Mouse (Mus musculus): ENCODE measurements around the gene Zscan21.
A peak's percentile ranks its signal among the peaks of the same experiment; 100 is the strongest.

The Zscan21 gene

DNA sequence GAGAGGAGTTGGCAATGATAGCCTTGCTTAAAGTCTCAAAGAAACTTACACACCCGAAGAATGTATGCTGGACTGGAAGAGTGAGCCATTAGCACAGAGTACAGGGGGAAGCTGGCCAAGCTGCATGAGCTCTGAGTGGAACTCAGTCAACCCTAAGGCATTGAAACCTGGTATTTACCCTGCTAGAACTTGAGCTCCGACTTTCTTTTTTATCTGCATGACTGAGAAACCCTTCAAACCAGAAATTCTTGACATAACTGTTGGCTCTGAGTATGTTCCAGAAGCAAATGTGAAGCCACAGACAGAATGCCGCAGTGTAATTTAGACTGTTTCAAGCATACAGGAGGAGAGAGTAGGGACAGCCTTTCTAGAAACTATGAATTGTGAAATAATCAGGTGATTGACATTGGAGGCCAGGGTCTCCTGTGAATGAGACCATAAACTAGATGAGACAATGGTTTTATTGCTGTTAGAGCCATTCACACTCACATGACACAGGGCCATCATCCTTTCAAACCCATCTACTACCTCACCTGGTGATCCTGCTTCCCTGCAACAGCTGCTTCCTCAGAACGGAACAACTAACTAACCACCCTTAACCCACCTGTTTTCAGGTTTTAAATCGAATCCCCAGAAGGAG lies 15.8 kb downstream of the Zscan21 start:
- DNase-seq, result no peak

DNA sequence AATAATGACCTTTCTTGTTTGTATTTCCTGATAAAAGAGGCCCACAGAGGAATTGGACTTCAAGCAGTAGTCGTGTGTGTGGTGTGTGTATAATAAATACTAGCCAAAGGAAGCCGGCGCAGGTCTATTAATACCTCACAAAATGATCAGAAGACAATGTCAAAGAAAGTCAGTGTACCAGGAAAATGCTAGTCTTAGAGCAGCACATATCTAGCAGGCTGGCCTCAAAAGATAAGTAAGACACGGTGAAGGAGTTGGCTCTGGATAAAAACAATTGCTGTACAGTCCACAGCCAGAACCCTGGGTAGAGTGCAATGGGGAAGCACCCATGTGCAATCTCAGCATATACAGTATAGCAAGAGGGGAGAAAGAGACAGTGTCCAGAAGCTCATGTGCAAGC lies 20.6 kb downstream of the Zscan21 start:
- DNase-seq, result no peak

DNA sequence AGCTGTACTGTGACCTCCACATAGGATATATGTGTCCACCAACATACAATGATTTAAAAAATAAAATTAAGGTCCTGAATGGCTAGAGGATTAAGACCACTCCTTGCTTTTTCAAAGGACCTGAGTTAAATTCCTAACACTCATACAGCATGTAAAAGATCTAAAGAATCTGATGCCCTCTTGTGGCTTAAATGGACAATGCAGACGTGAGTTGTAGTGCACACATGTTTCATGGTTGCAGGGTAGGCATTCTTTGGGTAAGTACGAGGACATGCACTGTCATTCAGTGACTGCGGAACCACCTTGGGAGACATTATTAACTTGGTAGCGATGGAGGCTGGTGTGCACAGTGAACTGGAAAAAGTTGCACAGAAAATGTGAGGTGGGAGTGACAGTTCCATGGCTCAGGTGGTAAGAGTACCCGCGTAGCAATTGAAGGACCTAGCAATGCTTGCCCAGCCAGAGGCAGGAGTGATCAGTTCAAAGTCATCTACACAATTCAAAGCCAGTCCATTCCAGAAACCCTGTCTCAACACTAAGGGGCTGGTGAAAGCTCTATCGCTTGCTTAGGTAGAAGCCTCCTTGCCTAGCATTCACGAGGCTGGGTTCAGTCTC lies 21.3 kb downstream of the Zscan21 start:
- no peak for DNase-seq

DNA sequence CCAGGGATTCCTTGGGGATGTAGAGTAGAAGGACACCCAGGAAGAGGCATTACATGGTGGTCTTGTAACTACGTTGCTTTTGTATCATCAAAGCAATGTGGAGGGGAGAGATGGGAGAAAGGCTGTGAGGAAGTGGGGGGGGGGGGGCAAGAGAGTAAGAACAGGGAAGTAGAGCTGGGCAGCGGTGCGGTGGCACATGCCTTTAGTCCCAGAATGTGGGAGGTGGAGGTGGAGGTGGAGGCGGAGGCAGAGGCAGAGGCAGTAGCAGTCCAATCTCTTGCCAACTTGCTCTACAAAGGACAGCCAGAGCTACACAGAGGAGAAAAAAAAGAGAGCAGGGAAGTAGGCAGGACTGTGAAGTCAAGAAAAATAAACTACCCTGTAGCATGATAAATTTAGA lies 21.9 kb downstream of the Zscan21 start:
- DNase-seq, result no peak

DNA sequence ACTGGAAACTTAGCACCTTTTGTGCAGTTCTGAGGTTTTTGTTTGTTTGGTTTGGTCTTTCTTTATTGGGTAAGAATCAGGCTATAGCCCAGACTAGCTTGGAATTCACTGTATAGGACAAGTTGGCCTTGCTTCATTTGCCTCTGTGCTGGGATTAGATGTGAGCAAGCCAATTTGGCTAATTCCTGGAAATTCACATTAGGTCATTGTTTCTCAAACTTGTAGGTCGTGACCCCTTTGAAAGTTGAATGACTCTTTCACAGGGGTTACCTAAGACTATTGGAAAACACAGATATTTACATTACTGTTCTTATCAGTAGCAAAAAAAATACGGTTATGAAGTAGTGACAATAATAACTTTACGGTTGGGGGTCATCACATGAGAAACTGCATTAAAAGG lies 37.7 kb downstream of the Zscan21 start:
- no peak for DNase-seq

DNA sequence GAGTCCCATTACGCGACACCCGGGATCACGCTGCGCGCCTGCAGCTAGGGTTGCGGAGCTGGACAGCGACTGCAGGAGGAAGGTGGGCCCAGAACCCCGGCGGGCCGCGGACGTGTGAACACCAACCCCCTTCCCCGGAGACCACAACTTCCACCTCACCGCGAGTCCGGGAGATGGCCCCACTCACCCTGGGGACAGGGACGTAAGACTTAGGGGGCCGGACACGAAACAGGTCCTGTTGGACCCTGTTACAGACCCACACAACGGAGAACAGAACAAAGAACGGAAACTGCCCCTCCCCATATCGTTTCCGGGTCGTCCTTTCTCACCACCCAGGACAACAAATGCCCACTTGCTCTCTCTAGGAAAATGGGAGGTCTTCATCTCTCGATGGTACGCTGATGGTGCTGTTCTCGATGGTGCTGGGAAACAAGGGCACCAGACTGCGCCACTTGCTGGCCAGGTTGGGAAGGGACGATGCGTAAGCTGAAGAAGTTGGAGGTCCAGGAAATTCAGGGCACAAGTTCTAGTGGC lies 38.8 kb downstream of the Zscan21 start, which contains the start of gene Zfp113:
Zfp113 (minus strand) TSS at position 302 of the 534 bp plus-strand sequence.
- DNase-seq, result peak; percentile 96

DNA sequence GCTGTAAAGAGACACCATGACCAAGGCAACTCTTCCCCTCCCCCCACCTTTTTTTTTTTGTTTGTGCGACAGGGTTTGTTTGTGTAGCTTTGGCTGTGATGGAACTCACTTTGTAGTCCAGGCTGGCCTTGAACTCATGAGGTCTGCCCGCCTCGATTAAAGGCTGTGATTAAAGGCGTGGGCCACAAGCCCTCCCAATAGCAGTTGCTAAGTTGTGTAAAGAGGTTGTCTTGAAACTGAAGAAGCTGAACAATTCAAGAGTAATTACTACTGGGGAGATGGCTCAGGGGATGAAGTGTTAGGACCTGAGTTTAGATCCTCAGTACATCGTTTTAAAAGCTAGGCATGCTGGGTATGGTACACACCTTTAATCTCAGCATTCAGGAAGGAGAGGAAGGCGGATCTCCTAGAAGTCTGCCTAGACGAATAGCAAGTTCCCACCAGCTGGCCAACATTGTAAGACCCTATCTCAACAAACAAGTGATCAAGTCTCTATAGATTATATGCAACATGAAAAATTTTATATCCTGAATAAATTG lies 43.6 kb downstream of the Zscan21 start:
- no peak for DNase-seq

DNA sequence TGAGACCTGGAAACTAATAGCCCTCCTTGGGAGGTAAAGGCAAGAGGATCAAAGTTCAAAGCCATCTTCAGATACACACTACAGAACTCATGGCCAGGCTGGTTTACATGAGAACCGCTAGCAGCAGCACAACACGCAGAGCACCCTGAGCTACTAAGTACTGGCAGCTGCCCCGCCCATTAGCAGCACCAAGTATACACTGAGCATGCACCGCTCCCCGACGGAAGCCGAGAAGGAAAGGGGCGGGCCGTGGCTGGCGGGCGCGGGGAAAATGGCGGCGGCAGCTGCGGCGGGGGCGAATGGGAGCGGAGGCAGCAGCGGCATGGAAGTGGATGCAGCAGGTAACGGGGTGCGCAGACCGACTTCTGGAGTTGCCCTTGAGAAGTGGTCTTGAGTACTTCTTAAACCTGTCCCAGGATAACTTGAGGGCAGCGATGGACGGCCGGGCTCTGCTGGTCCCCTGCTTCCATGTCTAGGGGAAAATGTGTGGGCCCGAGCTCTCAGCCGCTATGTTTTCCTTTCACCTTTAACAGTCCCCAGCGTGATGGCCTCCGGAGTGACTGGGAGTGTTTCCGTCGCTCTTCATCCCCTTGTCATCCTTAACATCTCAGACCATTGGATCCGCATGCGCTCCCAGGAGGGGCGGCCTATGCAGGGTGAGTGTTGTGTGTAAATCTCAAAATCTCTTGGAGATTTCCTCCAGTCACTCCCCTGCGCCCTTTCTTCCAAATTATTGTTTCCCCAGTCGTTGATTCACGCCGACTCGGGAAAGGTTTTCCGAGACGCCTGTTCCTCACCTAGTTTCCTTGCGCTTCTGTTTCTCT lies 44.4 kb downstream of the Zscan21 start, which contains the start of gene Cops6:
Cops6 (plus strand) TSS at position 230 of the 824 bp plus-strand sequence.
- DNase-seq, result peak; percentile 95

DNA sequence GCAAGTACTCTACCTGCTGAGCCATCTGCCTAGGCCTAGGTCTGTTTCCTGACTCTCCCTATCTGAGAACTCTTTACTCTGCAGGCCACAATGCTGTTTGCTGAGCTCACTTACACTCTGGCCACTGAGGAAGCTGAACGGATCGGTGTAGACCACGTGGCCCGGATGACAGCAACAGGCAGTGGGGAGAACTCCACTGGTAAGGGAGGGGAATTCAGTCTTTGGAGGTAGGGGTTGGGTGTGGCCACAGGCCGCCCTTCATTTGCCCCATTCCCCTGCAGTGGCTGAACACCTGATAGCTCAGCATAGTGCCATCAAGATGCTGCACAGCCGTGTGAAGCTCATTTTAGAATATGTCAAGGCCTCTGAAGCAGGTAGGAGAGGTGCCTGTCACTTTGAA lies 46.3 kb downstream of the Zscan21 start:
- DNase-seq, result no peak

DNA sequence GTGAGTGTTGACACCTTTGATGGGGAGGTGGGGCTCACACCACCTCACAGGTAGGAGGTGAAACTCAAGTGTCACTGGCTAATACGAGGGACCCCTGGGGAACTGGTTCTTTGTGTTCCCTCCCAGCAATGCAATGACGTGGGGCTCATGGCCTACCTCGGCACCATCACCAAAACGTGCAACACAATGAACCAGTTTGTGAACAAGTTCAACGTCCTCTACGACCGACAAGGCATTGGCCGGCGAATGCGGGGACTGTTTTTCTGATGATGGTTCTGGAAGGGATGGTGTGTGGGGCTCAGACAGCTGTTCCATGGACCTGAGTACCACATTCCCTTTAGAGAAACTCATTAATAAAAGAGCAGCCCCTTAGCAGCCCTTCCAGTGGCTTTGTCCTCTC lies 46.9 kb downstream of the Zscan21 start:
- DNase-seq, result no peak

DNA sequence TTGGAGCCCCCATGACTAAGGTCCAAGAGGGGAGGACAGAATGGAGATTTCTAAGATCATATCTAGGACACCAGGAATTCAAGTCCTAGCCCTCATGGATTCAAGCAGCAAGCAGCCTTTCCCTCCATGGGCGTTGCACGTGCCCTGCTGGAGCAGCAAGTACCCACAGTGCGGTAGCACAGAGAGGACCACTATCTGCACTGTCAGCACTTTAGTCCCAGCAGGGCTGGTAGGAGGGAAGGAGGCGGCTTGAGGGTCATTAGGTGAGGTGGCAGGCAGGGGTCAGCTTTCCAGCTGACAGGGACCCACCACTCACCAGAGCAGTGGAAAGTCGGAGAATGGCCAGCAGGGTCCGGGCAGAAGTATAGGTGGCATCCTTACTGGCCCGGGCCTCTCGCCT lies 48.9 kb downstream of the Zscan21 start:
- no peak for DNase-seq

DNA sequence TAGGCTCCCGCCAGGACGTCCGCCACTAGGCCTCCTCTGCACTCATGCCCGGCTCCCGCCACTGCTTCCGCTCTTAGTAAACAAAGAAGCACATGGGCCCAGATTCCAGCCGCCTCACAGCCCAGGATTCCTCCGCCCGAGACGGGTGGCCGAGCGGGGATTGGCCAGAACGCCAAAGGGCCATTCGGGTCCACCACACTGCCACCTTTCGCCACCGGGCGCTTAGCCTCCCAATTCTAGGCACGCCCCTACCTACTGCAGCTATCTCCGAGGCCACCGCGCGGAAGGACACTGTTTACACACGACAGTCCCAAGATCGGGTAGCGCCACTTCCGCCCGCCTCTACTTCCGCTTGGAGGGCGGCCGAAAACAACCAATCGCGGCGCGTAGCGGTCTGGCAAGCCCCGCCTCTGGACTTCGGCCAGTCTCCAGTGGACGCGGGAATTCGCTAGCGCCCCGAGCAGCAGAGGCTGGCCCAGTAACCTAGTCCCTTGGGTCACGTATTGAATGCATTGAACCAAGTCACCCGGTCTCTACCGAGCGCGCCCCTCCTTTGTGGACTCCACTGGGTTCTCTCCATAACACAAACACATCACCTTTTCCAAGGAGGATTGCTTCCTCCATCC lies 54.3 kb downstream of the Zscan21 start:
- peak; percentile 95 for DNase-seq

DNA sequence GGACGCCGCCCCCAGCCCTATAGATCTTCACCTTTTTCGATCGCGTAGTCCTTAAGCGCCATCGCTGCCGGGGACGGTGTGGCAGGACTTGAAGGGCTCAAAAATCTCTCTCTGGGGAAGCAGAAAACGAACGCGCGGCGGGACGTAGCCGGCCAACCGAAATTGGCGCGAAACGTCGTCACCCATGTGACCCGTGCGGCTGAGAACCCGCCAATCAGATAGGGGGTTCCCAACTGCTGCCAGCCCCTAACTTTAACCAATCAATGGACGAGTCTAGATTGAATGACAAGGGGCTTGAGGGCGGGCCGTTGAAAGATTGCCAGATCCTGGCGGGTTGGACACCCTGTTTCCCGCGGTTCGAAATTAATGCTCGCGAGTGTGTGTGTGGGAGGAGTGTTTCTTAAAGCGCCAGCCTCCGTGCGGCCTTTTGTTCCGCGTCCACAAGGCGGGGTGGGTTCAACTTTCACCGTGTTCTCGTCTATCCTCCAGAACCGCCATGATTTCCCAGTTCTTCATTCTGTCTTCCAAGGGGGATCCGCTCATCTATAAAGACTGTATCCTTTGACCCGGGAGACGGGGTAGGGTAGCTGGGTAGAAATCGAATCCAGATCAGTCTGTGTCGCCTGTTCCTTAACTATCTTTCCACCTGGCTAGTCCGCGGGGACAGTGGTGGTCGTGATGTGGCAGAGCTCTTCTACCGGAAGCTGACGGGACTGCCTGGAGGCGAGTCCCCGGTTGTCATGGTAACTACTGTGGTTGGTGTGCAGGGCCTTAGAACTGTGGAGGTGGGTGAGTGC lies 55.2 kb downstream of the Zscan21 start, which contains the start of the genes Ap4m1 and Mcm7:
Ap4m1 (plus strand) TSS at position 308 of the 797 bp plus-strand sequence.
Mcm7 (minus strand) TSS at position 728 of the 797 bp plus-strand sequence.
- peak; percentile 98 for DNase-seq

DNA sequence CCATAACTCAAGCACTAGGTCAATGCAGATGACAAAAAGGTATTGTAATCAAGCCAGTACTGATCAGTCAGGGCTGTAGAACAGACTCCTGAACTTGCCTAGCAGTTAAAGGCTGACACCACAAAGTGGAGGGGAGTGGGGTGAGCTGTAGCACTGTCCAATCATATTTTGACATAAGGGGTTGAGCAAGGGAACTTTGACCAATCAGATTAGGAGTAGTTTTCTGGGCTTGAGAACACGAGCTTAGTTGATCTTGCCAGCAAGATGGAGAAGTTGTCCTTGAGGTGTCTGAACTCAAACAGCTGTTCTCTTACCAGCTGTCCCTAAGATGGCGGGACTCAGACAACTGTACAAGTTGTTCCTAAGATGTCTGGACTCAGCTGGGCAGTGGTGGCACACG lies 56.5 kb downstream of the Zscan21 start:
- DNase-seq, result no peak

Data from layer of hippocampus, adult 9-11 months (tissue).